Mouse (Mus musculus): ENCODE data around the gene Cib3. TPM values are rescaled to one million over a fixed set of nuclear protein-coding genes. Genes with fewer than 3 reads are reported as not detected.

Cib3 gene
- total and polyA plus RNA-seq, 3 experiments: not detected

- Histone ChIP-seq H3K27me3 (ENCODE audit: control insufficient read depth in 1 of 2, insufficient read depth in 2 of 2, low read length in 2 of 2) (no peaks in the 10 kb centered on the region), H3K9me3 (replicated peaks; ENCODE audit: insufficient read depth, low read length) (no peaks in the 10 kb centered on the region), H3K4me1 (ENCODE audit: control insufficient read depth in 1 of 2, insufficient read depth in 2 of 2, low read length in 2 of 2) (peaks cover 0 to 13% of the 10 kb centered on the region in 2 experiments; a peak in 2 of 4 replicates), H3K9ac (ENCODE audit: control insufficient read depth, low read depth, low read length, poor library complexity, severe bottlenecking) (peak within 1 kb of the TSS; percentile 87), H3K36me3 (ENCODE audit: control insufficient read depth in 1 of 2, insufficient read depth in 2 of 2, low read length in 2 of 2) (peaks cover 0 to 8% of the 10 kb centered on the region in 2 experiments; a peak in 2 of 4 replicates), H3K79me2 (ENCODE audit: control insufficient read depth, insufficient read depth, low read length, poor library complexity) (peaks cover 18% of the 10 kb centered on the region), H3K4me3 (ENCODE audit: control insufficient read depth in 1 of 2, insufficient read depth in 1 of 2, low read depth in 2 of 2, low read length in 2 of 2) (peak within 1 kb of the TSS; percentile 62 to 87), H3K27ac (ENCODE audit: control insufficient read depth, low read depth, low read length) (peak within 1 kb of the TSS; percentile 97)
- peak; percentile 99 for DNase-seq (ENCODE audit: low read depth, low spot score)
- TF ChIP-seq GABPA (IDR thresholded peaks at IDR 0.05; ENCODE audit: low read depth, low read length) (no peak), ZNF384 (IDR thresholded peaks at IDR 0.05; ENCODE audit: low read depth, low read length) (peak; percentile 41; the same call in 1 of the 2 replicates), USF2 (IDR thresholded peaks at IDR 0.05; ENCODE audit: borderline replicate concordance in 1 of 2, insufficient read depth in 1 of 2, low read depth in 1 of 2, low read length in 2 of 2) (no peak), TAL1 (IDR thresholded peaks at IDR 0.05; ENCODE audit: low read length) (no peak), RCOR1 (IDR thresholded peaks at IDR 0.05; ENCODE audit: low read depth, low read length) (no peak), EP300 (IDR thresholded peaks at IDR 0.05; ENCODE audit: low read depth in 1 of 2, low read length in 2 of 2) (peak in 1 of 2 experiments; percentile 52; a peak in 2 of 4 replicates), MEF2A (IDR thresholded peaks at IDR 0.05; ENCODE audit: extremely low read depth, insufficient replicate concordance, low read depth, low read length, poor library complexity, severe bottlenecking) (no peak), MAFK (IDR thresholded peaks at IDR 0.05; ENCODE audit: borderline replicate concordance, low read depth, low read length) (no peak), HCFC1 (IDR thresholded peaks at IDR 0.05; ENCODE audit: low read depth, low read length) (peak; percentile 82), MYB (IDR thresholded peaks at IDR 0.05; ENCODE audit: low read depth, low read length) (peak; percentile 76), POLR2AphosphoS5 (IDR thresholded peaks at IDR 0.05; ENCODE audit: borderline replicate concordance, low read depth, low read length) (no peak; the same call in 1 of the 2 replicates), KAT2A (conservative IDR thresholded peaks at IDR 0.05; ENCODE audit: low read depth, low read length) (no peak), TCF12 (IDR thresholded peaks at IDR 0.05; ENCODE audit: low read depth, low read length) (peak; percentile 51), CHD1 (IDR thresholded peaks at IDR 0.05; ENCODE audit: low read depth, low read length) (no peak), POLR2A (IDR thresholded peaks at IDR 0.05; ENCODE audit: control insufficient read depth in 1 of 2, insufficient read depth in 1 of 2, low read depth in 1 of 2, low read length in 2 of 2, poor library complexity in 1 of 2) (peak; percentile 63 to 78; a peak in 3 of 4 replicates), ELF1 (IDR thresholded peaks at IDR 0.05; ENCODE audit: low read depth, low read length) (peak; percentile 82; the same call in 1 of the 2 replicates), MAZ (IDR thresholded peaks at IDR 0.05; ENCODE audit: low read depth, low read length) (0 out of 2 replicates have a peak, but pooled peaks have one; percentile 62), ZMIZ1 (IDR thresholded peaks at IDR 0.05; ENCODE audit: low read depth, low read length) (0 out of 2 replicates have a peak, but pooled peaks have one; percentile 4), BHLHE40 (IDR thresholded peaks at IDR 0.05; ENCODE audit: borderline replicate concordance, low read depth, low read length) (peak; percentile 75), MYC (IDR thresholded peaks at IDR 0.05; ENCODE audit: low read depth, low read length) (peak; percentile 93), NRF1 (IDR thresholded peaks at IDR 0.05; ENCODE audit: insufficient read depth, low read depth, low read length, poor library complexity, severe bottlenecking) (peak; percentile 82), ZKSCAN1 (IDR thresholded peaks at IDR 0.05; ENCODE audit: low read depth, low read length) (no peak), TBP (IDR thresholded peaks at IDR 0.05; ENCODE audit: low read depth, low read length) (peak; percentile 10), RAD21 (IDR thresholded peaks at IDR 0.05; ENCODE audit: low read depth, low read length) (peak; percentile 47), GATA1 (IDR thresholded peaks at IDR 0.05; ENCODE audit: low read depth, low read length) (peak; percentile 93), MAX (IDR thresholded peaks at IDR 0.05; ENCODE audit: low read length) (peak; percentile 89), CTCF (IDR thresholded peaks at IDR 0.05 in 2 of 3, conservative IDR thresholded peaks at IDR 0.05 in 1 of 3; ENCODE audit: control insufficient read depth in 1 of 3, insufficient read depth in 1 of 3, low read depth in 2 of 3, low read length in 3 of 3, poor library complexity in 1 of 3, severe bottlenecking in 1 of 3) (peak; percentile 65 to 78 (median 69)), SMC3 (IDR thresholded peaks at IDR 0.05; ENCODE audit: low read depth, low read length) (peak; percentile 44), MXI1 (IDR thresholded peaks at IDR 0.05; ENCODE audit: low read depth, low read length) (peak; percentile 98), E2F4 (IDR thresholded peaks at IDR 0.05; ENCODE audit: borderline replicate concordance, low read depth, low read length) (no peak), UBTF (IDR thresholded peaks at IDR 0.05; ENCODE audit: borderline replicate concordance, insufficient read depth, low read depth, low read length) (no peak), USF1 (IDR thresholded peaks at IDR 0.05; ENCODE audit: low read depth, low read length) (peak; percentile 49), CHD2 (IDR thresholded peaks at IDR 0.05; ENCODE audit: low read length) (no peak), ZC3H11A (IDR thresholded peaks at IDR 0.05; ENCODE audit: low read depth, low read length) (peak; percentile 21; the same call in 1 of the 2 replicates)
Observed at GRCm38 (mm10) chr8:72239499-72240402, 27.1 kb upstream of the Cib3 start, which contains the start of gene Ap1m1. Gene Ap1m1, plus strand, starts transcription at chr8:72240018.
